Mouse (Mus musculus): Measurements from ENCODE around the gene Aox1. TPM values are rescaled to one million over a fixed set of nuclear protein-coding genes. Genes with fewer than 3 reads are reported as not detected.

Aox1 gene
- polyA plus RNA-seq, 1 experiment from 2014 or later: 0.04 TPM

GRCm38 (mm10) chr1:58074266-58074665 is 44.5 kb downstream of the Aox1 start:
- H3K36me3 ChIP-seq (ENCODE audit: inconsistent target): no peaks in the 10 kb centered on the region
- H3K79me2 ChIP-seq (ENCODE audit: inconsistent target): no peaks in the 10 kb centered on the region
- H3K4me3 ChIP-seq (ENCODE audit: inconsistent target): no peak overlapping the region
- no peak overlapping the region for H3K27ac ChIP-seq
- WGBS (ENCODE audit: missing documents): 90% methylated on average over 2 of the region's 2 CpGs

GRCm38 (mm10) chr1:58077882-58078281 is 48.2 kb downstream of the Aox1 start:
- no peak overlapping the region for H3K4me3 ChIP-seq (ENCODE audit: inconsistent target)
- H3K79me2 ChIP-seq (ENCODE audit: inconsistent target): no peaks in the 10 kb centered on the region
- H3K36me3 ChIP-seq (ENCODE audit: inconsistent target): no peaks in the 10 kb centered on the region
- no peak overlapping the region for H3K27ac ChIP-seq

- no peak overlapping the region for H3K4me3 ChIP-seq (ENCODE audit: inconsistent target)
- no peaks in the 10 kb centered on the region for H3K36me3 ChIP-seq (ENCODE audit: inconsistent target)
- no peak overlapping the region for H3K27ac ChIP-seq
- no peaks in the 10 kb centered on the region for H3K79me2 ChIP-seq (ENCODE audit: inconsistent target)
- 89% methylated on average over 7 of the region's 7 CpGs for WGBS (ENCODE audit: missing documents)
Observed at GRCm38 (mm10) chr1:58078390-58078789, 48.7 kb downstream of the Aox1 start.

- Histone ChIP-seq H3K27ac (no peak overlapping the region), H3K79me2 (ENCODE audit: inconsistent target) (no peaks in the 10 kb centered on the region), H3K4me3 (ENCODE audit: inconsistent target) (no peak overlapping the region), H3K36me3 (ENCODE audit: inconsistent target) (no peaks in the 10 kb centered on the region)
- WGBS (ENCODE audit: missing documents): 94% methylated on average over 5 of the region's 5 CpGs
Observed at GRCm38 (mm10) chr1:58079689-58080088, 50.0 kb downstream of the Aox1 start.

- Histone ChIP-seq H3K79me2 (ENCODE audit: inconsistent target) (no peaks in the 10 kb centered on the region), H3K27ac (no peak overlapping the region), H3K4me3 (ENCODE audit: inconsistent target) (no peak overlapping the region), H3K36me3 (ENCODE audit: inconsistent target) (no peaks in the 10 kb centered on the region)
- 85% methylated on average over 4 of the region's 4 CpGs for WGBS (ENCODE audit: missing documents)
Observed at GRCm38 (mm10) chr1:58080446-58080845, 50.7 kb downstream of the Aox1 start.

- 63% methylated on average over 5 of the region's 5 CpGs for WGBS (ENCODE audit: missing documents)
Observed at GRCm38 (mm10) chr1:58081356-58081755, 51.6 kb downstream of the Aox1 start.

GRCm38 (mm10) chr1:58089316-58089715 is 59.6 kb downstream of the Aox1 start:
- WGBS (ENCODE audit: missing documents): 89% methylated on average over 5 of the region's 5 CpGs
- H3K27ac ChIP-seq: no peak overlapping the region
- no peaks in the 10 kb centered on the region for H3K36me3 ChIP-seq (ENCODE audit: inconsistent target)
- no peaks in the 10 kb centered on the region for H3K79me2 ChIP-seq (ENCODE audit: inconsistent target)
- no peak overlapping the region for H3K4me3 ChIP-seq (ENCODE audit: inconsistent target)

More at GRCm38 (mm10) chr1:58081356-58081755, 51.6 kb downstream of the Aox1 start:
- no peak overlapping the region for H3K27ac ChIP-seq
- H3K79me2 ChIP-seq (ENCODE audit: inconsistent target): no peaks in the 10 kb centered on the region
- no peaks in the 10 kb centered on the region for H3K36me3 ChIP-seq (ENCODE audit: inconsistent target)
- no peak overlapping the region for H3K4me3 ChIP-seq (ENCODE audit: inconsistent target)

- H3K4me3 ChIP-seq (ENCODE audit: inconsistent target): no peak overlapping the region
- no peaks in the 10 kb centered on the region for H3K36me3 ChIP-seq (ENCODE audit: inconsistent target)
- no peaks in the 10 kb centered on the region for H3K79me2 ChIP-seq (ENCODE audit: inconsistent target)
- H3K27ac ChIP-seq: no peak overlapping the region
- 90% methylated on average over 4 of the region's 4 CpGs for WGBS (ENCODE audit: missing documents)
Observed at GRCm38 (mm10) chr1:58090191-58090590, 60.5 kb downstream of the Aox1 start.

GRCm38 (mm10) chr1:58091213-58091612 is 61.5 kb downstream of the Aox1 start:
- Histone ChIP-seq H3K27ac (no peak overlapping the region), H3K4me3 (ENCODE audit: inconsistent target) (no peak overlapping the region), H3K36me3 (ENCODE audit: inconsistent target) (no peaks in the 10 kb centered on the region), H3K79me2 (ENCODE audit: inconsistent target) (no peaks in the 10 kb centered on the region)
- 84% methylated on average over 3 of the region's 3 CpGs for WGBS (ENCODE audit: missing documents)

- no peak overlapping the region for H3K4me3 ChIP-seq (ENCODE audit: inconsistent target)
Observed at GRCm38 (mm10) chr1:58091992-58092560, 62.3 kb downstream of the Aox1 start.

GRCm38 (mm10) chr1:58097338-58097737 is 67.6 kb downstream of the Aox1 start:
- no peak overlapping the region for H3K4me3 ChIP-seq (ENCODE audit: inconsistent target)
- H3K27ac ChIP-seq: no peak overlapping the region
- no peaks in the 10 kb centered on the region for H3K36me3 ChIP-seq (ENCODE audit: inconsistent target)
- no peaks in the 10 kb centered on the region for H3K79me2 ChIP-seq (ENCODE audit: inconsistent target)
- 95% methylated on average over 6 of the region's 6 CpGs for WGBS (ENCODE audit: missing documents)

More at GRCm38 (mm10) chr1:58091992-58092560, 62.3 kb downstream of the Aox1 start:
- Histone ChIP-seq H3K79me2 (ENCODE audit: inconsistent target) (no peaks in the 10 kb centered on the region), H3K27ac (no peak overlapping the region), H3K36me3 (ENCODE audit: inconsistent target) (no peaks in the 10 kb centered on the region)
- WGBS (ENCODE audit: missing documents): 95% methylated on average over 2 of the region's 2 CpGs

- no peak overlapping the region for H3K4me3 ChIP-seq (ENCODE audit: inconsistent target)
- H3K79me2 ChIP-seq (ENCODE audit: inconsistent target): no peaks in the 10 kb centered on the region
- no peak overlapping the region for H3K27ac ChIP-seq
- H3K36me3 ChIP-seq (ENCODE audit: inconsistent target): no peaks in the 10 kb centered on the region
Observed at GRCm38 (mm10) chr1:58099119-58099518, 69.4 kb downstream of the Aox1 start.

- Histone ChIP-seq H3K79me2 (ENCODE audit: inconsistent target) (no peaks in the 10 kb centered on the region), H3K36me3 (ENCODE audit: inconsistent target) (no peaks in the 10 kb centered on the region), H3K27ac (no peak overlapping the region), H3K4me3 (ENCODE audit: inconsistent target) (no peak overlapping the region)
- WGBS (ENCODE audit: missing documents): 33% methylated on average over 2 of the region's 2 CpGs
Observed at GRCm38 (mm10) chr1:58101531-58102146, 71.9 kb downstream of the Aox1 start.

- H3K27ac ChIP-seq: no peak overlapping the region
- no peaks in the 10 kb centered on the region for H3K36me3 ChIP-seq (ENCODE audit: inconsistent target)
- WGBS (ENCODE audit: missing documents): 11% methylated on average over 7 of the region's 7 CpGs
- H3K79me2 ChIP-seq (ENCODE audit: inconsistent target): no peaks in the 10 kb centered on the region
- no peak overlapping the region for H3K4me3 ChIP-seq (ENCODE audit: inconsistent target)
Observed at GRCm38 (mm10) chr1:58102494-58102893, 72.8 kb downstream of the Aox1 start.

GRCm38 (mm10) chr1:58105685-58106084 is 76.0 kb downstream of the Aox1 start:
- H3K27ac ChIP-seq: no peak overlapping the region
- H3K4me3 ChIP-seq (ENCODE audit: inconsistent target): no peak overlapping the region
- no peaks in the 10 kb centered on the region for H3K79me2 ChIP-seq (ENCODE audit: inconsistent target)
- 96% methylated on average over 6 of the region's 6 CpGs for WGBS (ENCODE audit: missing documents)
- H3K36me3 ChIP-seq (ENCODE audit: inconsistent target): no peaks in the 10 kb centered on the region

- WGBS (ENCODE audit: missing documents): 84% methylated on average over 2 of the region's 2 CpGs
- no peaks in the 10 kb centered on the region for H3K36me3 ChIP-seq (ENCODE audit: inconsistent target)
- no peak overlapping the region for H3K27ac ChIP-seq
- H3K79me2 ChIP-seq (ENCODE audit: inconsistent target): no peaks in the 10 kb centered on the region
- no peak overlapping the region for H3K4me3 ChIP-seq (ENCODE audit: inconsistent target)
Observed at GRCm38 (mm10) chr1:58107066-58107465, 77.3 kb downstream of the Aox1 start.
